Mouse (Mus musculus): ENCODE results near the gene Ikzf1.

Gene Ikzf1

GRCm38 (mm10) chr11:11809404-11810175, 124.8 kb downstream of the Ikzf1 start:
- DNase-seq (ENCODE audit: low spot score): no peak

GRCm38 (mm10) chr11:11811906-11812480, 127.2 kb downstream of the Ikzf1 start:
- DNase-seq (ENCODE audit: low spot score): peak; percentile 64

- no peak for DNase-seq (ENCODE audit: low spot score)
Observed at GRCm38 (mm10) chr11:11815737-11816136, 130.9 kb downstream of the Ikzf1 start.

GRCm38 (mm10) chr11:11818797-11819196, 134.0 kb downstream of the Ikzf1 start:
- DNase-seq (ENCODE audit: low spot score): no peak

- no peak for DNase-seq (ENCODE audit: low spot score)
Observed at GRCm38 (mm10) chr11:11819206-11819605, 134.4 kb downstream of the Ikzf1 start.

- DNase-seq (ENCODE audit: low spot score): peak; percentile 63
Observed at GRCm38 (mm10) chr11:11820251-11820650, 135.4 kb downstream of the Ikzf1 start.

- DNase-seq (ENCODE audit: low spot score): no peak
Observed at GRCm38 (mm10) chr11:11820737-11821136, 135.9 kb downstream of the Ikzf1 start.

- no peak for DNase-seq (ENCODE audit: low spot score)
Observed at GRCm38 (mm10) chr11:11821387-11821975, 136.7 kb downstream of the Ikzf1 start.

Measured in T-cell, adult 2 months (primary cell).